Mouse (Mus musculus): Measurements from ENCODE around the gene Sectm1a. TPM values are rescaled to one million over a fixed set of nuclear protein-coding genes. Genes with fewer than 3 reads are reported as not detected.
A peak's percentile ranks its signal among the peaks of the same experiment; 100 is the strongest.

Gene Sectm1a
- polyA plus RNA-seq, 1 experiment, result 8.9 TPM

DNA sequence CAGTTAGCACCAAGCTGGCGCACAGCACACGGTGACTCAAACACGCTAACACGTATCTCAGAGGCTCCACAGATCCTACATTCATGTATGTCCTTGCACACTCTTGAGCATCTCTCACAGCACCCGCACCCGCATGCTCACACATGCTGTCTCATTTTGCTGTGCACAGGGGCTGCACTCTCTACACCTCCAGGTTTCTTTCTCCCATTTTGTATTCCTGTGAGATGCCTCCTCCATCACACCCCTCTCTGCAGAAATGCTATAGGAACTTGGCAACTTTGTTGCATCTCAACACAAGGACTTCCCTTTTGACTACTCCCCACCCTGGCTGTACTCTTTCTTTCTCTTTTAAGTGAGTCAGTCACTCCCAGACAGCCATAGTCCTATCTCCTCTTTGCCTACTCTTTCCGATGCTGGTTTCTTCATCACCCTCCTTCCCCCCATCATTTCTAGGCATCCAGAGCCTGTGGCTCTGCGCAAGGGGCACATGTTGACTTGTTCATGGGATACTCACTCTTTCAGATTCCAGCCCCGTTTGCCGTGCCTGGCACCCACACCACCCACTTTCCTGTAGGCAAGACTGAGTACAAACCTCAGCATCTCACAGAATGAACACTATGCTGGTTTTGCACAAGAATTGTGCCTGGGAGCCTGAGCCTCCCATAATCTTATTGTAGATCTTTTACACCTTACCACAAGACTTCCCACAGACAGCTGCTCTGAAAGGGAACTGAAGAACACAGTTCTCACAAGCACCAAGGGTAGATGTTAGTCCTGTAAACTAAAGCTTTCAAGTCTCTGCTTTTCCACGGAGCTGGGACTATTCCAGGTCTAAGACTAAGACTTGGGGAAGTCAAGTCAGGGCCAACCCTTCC is 42.4 kb downstream of the Sectm1a start:
- TF ChIP-seq POLR2A (IDR thresholded peaks at IDR 0.05; ENCODE audit: control insufficient read depth, low read depth, low read length), result no peak
- TF ChIP-seq CTCF (IDR thresholded peaks at IDR 0.05; ENCODE audit: control insufficient read depth, insufficient read depth, insufficient replicate concordance, low read depth, low read length), result no peak
- H3K4me1 ChIP-seq (ENCODE audit: control insufficient read depth, insufficient read depth, low read length), result no peaks in the 10 kb centered on the region
- H3K27ac ChIP-seq (ENCODE audit: control insufficient read depth, insufficient read depth, low read depth, low read length), result no peak overlapping the region
- H3K36me3 ChIP-seq (ENCODE audit: control insufficient read depth, insufficient read depth, low read length), result no peaks in the 10 kb centered on the region
- no peaks in the 10 kb centered on the region for H3K27me3 ChIP-seq (ENCODE audit: control insufficient read depth, insufficient read depth, low read length)
- H3K4me3 ChIP-seq (ENCODE audit: control insufficient read depth, low read depth, low read length), result no peak overlapping the region

DNA sequence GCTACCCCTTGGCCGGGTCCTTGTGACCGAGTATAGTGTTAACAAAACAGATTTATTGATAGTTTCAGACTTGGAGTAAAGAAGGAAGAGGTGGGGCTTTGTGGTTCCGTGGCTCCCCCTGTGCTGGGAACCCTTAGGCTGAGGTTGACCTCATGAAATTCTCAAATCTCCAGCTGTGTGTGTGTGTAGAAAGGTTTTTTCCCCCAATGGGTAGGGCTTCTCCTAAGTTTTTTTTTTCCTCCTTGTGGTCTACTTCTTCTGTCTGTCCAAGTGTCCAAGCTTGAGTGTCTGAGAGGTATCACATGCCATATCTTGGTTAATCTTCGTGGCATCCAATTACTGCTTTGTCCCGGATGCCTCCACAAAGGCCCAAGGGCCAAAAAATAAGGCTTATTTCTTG is 47.9 kb downstream of the Sectm1a start:
- Histone ChIP-seq H3K27me3 (ENCODE audit: control insufficient read depth, insufficient read depth, low read length) (no peaks in the 10 kb centered on the region), H3K27ac (ENCODE audit: control insufficient read depth, insufficient read depth, low read depth, low read length) (no peak overlapping the region), H3K4me3 (ENCODE audit: control insufficient read depth, low read depth, low read length) (no peak overlapping the region), H3K36me3 (ENCODE audit: control insufficient read depth, insufficient read depth, low read length) (no peaks in the 10 kb centered on the region), H3K4me1 (ENCODE audit: control insufficient read depth, insufficient read depth, low read length) (no peaks in the 10 kb centered on the region)
- TF ChIP-seq CTCF (IDR thresholded peaks at IDR 0.05; ENCODE audit: control insufficient read depth, insufficient read depth, insufficient replicate concordance, low read depth, low read length) (no peak), POLR2A (IDR thresholded peaks at IDR 0.05; ENCODE audit: control insufficient read depth, low read depth, low read length) (no peak)

DNA sequence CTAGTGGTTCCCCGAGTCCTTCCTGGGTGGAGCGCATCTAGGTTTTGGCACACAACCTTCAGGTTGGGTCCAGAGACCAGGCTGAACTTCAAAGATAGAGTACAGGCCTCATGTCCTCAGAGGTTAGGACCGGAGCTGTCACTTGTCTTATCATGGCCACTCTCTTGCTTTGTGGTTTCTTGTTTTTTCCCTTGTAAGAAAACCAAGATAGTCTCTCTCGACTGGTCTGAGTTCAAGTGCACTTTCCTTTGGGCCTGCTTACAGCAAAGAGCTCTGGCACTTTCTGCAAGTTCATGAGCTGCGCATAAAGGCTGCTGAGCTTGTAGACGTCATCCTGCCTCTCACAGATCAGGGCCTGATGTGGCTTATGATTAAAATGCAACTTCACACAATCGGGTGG is 53.8 kb downstream of the Sectm1a start:
- H3K27me3 ChIP-seq (ENCODE audit: control insufficient read depth, insufficient read depth, low read length), result no peaks in the 10 kb centered on the region
- TF ChIP-seq CTCF (IDR thresholded peaks at IDR 0.05; ENCODE audit: control insufficient read depth, insufficient read depth, insufficient replicate concordance, low read depth, low read length) (no peak), POLR2A (IDR thresholded peaks at IDR 0.05; ENCODE audit: control insufficient read depth, low read depth, low read length) (no peak)
- H3K4me1 ChIP-seq (ENCODE audit: control insufficient read depth, insufficient read depth, low read length), result no peaks in the 10 kb centered on the region
- no peak overlapping the region for H3K4me3 ChIP-seq (ENCODE audit: control insufficient read depth, low read depth, low read length)
- H3K27ac ChIP-seq (ENCODE audit: control insufficient read depth, insufficient read depth, low read depth, low read length), result no peak overlapping the region
- no peaks in the 10 kb centered on the region for H3K36me3 ChIP-seq (ENCODE audit: control insufficient read depth, insufficient read depth, low read length)

DNA sequence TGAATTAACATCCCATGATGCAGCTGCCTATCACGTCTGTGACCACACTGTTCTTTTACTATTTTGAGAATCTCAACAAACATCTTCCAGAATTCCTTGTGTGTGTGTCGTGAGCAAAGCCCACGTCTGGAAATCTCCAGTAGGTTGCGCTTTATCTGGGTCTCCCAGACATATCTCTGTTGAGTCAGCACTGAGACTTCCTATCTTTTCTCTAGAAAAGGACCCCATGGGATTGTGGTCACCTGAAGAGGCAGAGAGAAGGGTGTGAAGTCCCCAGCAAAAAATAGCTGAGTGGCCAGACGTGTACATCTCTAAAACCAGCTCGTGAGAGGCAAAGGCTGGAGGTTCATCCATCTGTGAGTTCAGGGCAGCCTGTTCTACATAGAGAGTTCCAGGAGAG is 56.9 kb downstream of the Sectm1a start:
- no peak overlapping the region for H3K27ac ChIP-seq (ENCODE audit: control insufficient read depth, insufficient read depth, low read depth, low read length)
- TF ChIP-seq POLR2A (IDR thresholded peaks at IDR 0.05; ENCODE audit: control insufficient read depth, low read depth, low read length), result no peak

DNA sequence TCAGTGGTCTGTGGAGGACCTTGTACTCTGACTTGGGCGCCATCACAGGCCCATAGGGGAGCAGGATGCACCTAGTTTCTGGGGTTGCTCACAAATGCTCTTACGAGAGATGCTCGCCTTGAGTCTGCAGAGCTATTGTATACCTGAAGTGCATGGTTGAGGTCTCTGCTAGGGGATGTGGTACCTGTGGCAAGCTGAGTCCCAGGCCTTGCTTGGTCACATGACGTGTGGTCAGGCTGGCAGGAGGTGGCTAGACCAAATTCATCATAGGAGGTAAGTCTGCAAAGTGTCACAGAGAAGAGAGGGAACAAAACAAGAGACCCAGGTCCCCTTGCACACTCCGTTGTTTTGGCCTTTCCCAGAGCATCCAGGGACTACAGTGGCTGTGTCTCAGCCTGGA is 61.5 kb downstream of the Sectm1a start:
- Histone ChIP-seq H3K27me3 (ENCODE audit: control insufficient read depth, insufficient read depth, low read length) (no peaks in the 10 kb centered on the region), H3K4me3 (ENCODE audit: control insufficient read depth, low read depth, low read length) (no peak overlapping the region), H3K27ac (ENCODE audit: control insufficient read depth, insufficient read depth, low read depth, low read length) (no peak overlapping the region), H3K36me3 (ENCODE audit: control insufficient read depth, insufficient read depth, low read length) (no peaks in the 10 kb centered on the region), H3K4me1 (ENCODE audit: control insufficient read depth, insufficient read depth, low read length) (peaks cover 6% of the 10 kb centered on the region)
- TF ChIP-seq POLR2A (IDR thresholded peaks at IDR 0.05; ENCODE audit: control insufficient read depth, low read depth, low read length) (no peak), CTCF (IDR thresholded peaks at IDR 0.05; ENCODE audit: control insufficient read depth, insufficient read depth, insufficient replicate concordance, low read depth, low read length) (no peak)

More for the DNA sequence above, 56.9 kb downstream of the Sectm1a start:
- Histone ChIP-seq H3K4me3 (ENCODE audit: control insufficient read depth, low read depth, low read length) (no peak overlapping the region), H3K4me1 (ENCODE audit: control insufficient read depth, insufficient read depth, low read length) (no peaks in the 10 kb centered on the region), H3K36me3 (ENCODE audit: control insufficient read depth, insufficient read depth, low read length) (no peaks in the 10 kb centered on the region), H3K27me3 (ENCODE audit: control insufficient read depth, insufficient read depth, low read length) (no peaks in the 10 kb centered on the region)

DNA sequence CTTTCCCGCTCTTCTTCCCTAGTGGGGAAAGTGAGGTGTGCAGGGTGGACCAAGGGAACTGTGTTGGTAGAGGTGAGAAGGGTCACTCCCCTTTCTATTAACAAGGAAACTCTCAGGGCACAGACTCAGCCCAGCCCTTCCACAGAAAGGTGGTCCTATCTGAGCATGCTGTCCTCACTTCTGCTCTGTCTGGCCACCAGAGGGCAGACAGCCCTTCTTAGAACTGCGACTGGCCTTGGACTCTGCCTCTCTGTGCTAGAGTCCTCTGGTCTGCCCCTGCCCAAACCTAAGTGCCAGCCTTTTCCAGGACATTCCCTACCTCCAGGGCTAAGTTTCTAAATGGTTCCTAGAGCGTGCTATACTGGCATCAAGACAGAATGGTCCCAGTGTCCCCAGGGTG is 63.3 kb downstream of the Sectm1a start:
- H3K4me1 ChIP-seq (ENCODE audit: control insufficient read depth, insufficient read depth, low read length), result peaks cover 7% of the 10 kb centered on the region
- no peak overlapping the region for H3K4me3 ChIP-seq (ENCODE audit: control insufficient read depth, low read depth, low read length)
- no peaks in the 10 kb centered on the region for H3K36me3 ChIP-seq (ENCODE audit: control insufficient read depth, insufficient read depth, low read length)
- no peak for TF ChIP-seq POLR2A (IDR thresholded peaks at IDR 0.05; ENCODE audit: control insufficient read depth, low read depth, low read length)
- TF ChIP-seq CTCF (IDR thresholded peaks at IDR 0.05; ENCODE audit: control insufficient read depth, insufficient read depth, insufficient replicate concordance, low read depth, low read length), result peak; percentile 66; the same call in 1 of the 2 replicates
- no peak overlapping the region for H3K27ac ChIP-seq (ENCODE audit: control insufficient read depth, insufficient read depth, low read depth, low read length)
- H3K27me3 ChIP-seq (ENCODE audit: control insufficient read depth, insufficient read depth, low read length), result no peaks in the 10 kb centered on the region

Other genes with a start within 250 kb of the Sectm1a start
- gene Ccdc57, start 148.3 kb downstream of the Sectm1a start, polyA plus RNA-seq (2012; rRNA removed), result 34.6 and 37.5 TPM in 2 replicates
- 3.7 and 4.4 TPM in 2 replicates for gene Slc16a3, start 132.7 kb downstream of the Sectm1a start, polyA plus RNA-seq (2012; rRNA removed)
- gene Csnk1d, start 89.9 kb downstream of the Sectm1a start, polyA plus RNA-seq (2012; rRNA removed), result 97.0 and 111 TPM in 2 replicates
- gene Cd7, start 41.8 kb downstream of the Sectm1a start, polyA plus RNA-seq (2012; rRNA removed), result 0.71 and 0.95 TPM in 2 replicates
- not detected in 2 replicates for gene Sectm1b, start 17.7 kb downstream of the Sectm1a start, polyA plus RNA-seq (2012; rRNA removed)
- gene Tex19.2, start 37.5 kb upstream of the Sectm1a start, polyA plus RNA-seq (2012; rRNA removed), result 23.9 and 27.6 TPM in 2 replicates
- 11.7 and 16.1 TPM in 2 replicates for gene Tex19.1, start 64.9 kb upstream of the Sectm1a start, polyA plus RNA-seq (2012; rRNA removed)
- gene Uts2r, start 79.1 kb upstream of the Sectm1a start, polyA plus RNA-seq (2012; rRNA removed), result 0.31 and 0.35 TPM in 2 replicates
- gene Hexdc, start 123.2 kb upstream of the Sectm1a start, polyA plus RNA-seq (2012; rRNA removed), result 5.2 and 6.0 TPM in 2 replicates
- gene Ogfod3, start 123.5 kb upstream of the Sectm1a start, polyA plus RNA-seq (2012; rRNA removed), result 2.7 and 3.1 TPM in 2 replicates
- gene Cybc1, start 148.1 kb upstream of the Sectm1a start, polyA plus RNA-seq (2012; rRNA removed), result 7.8 and 8.7 TPM in 2 replicates
- 8.2 and 8.9 TPM in 2 replicates for gene Narf, start 156.0 kb upstream of the Sectm1a start, polyA plus RNA-seq (2012; rRNA removed)
- 78.5 and 80.0 TPM in 2 replicates for gene Foxk2, start 178.8 kb upstream of the Sectm1a start, polyA plus RNA-seq (2012; rRNA removed)